Mouse (Mus musculus) liver (tissue): ENCODE results near the gene Grik4.
"Not testable (repeated sequence)": the region's sequence is repeated elsewhere in the genome, so short reads cannot be mapped to it uniquely, and the experiment has no call there.

Experiments
- DNase-seq: peaks from one replicate; pipeline ENCODE4 v3.0.0-alpha.2; 2020; ENCODE audit warnings: mixed read lengths

Grik4 gene

GRCm38 (mm10) chr9:42943781-42944535 is at the start of gene Grik4:
Gene Grik4 (minus strand): TSS chr9:42944493.
- peak; percentile 9 for DNase-seq

- DNase-seq = no peak
These were observed 49.4 kb upstream of the Grik4 start for GRCm38 (mm10) chr9:42993659-42994058.

GRCm38 (mm10) chr9:42987988-42988387 is 43.7 kb upstream of the Grik4 start:
- DNase-seq = no peak

GRCm38 (mm10) chr9:42968894-42969521 is 24.7 kb upstream of the Grik4 start:
- DNase-seq = no peak

GRCm38 (mm10) chr9:42967731-42968130 is 23.4 kb upstream of the Grik4 start:
- DNase-seq = no peak

- not testable (repeated sequence) for DNase-seq
These were observed 20.5 kb upstream of the Grik4 start for GRCm38 (mm10) chr9:42964809-42965208.

GRCm38 (mm10) chr9:42964366-42964765 is 20.1 kb upstream of the Grik4 start:
- DNase-seq = no peak

- no peak for DNase-seq
These were observed 18.2 kb upstream of the Grik4 start for GRCm38 (mm10) chr9:42962506-42962905.

- no peak for DNase-seq
These were observed 14.1 kb upstream of the Grik4 start for GRCm38 (mm10) chr9:42958401-42958800.

GRCm38 (mm10) chr9:42948381-42948780 is 4.1 kb upstream of the Grik4 start:
- no peak for DNase-seq

GRCm38 (mm10) chr9:42945174-42945573 is 881 bp upstream of the Grik4 start:
- no peak for DNase-seq

GRCm38 (mm10) chr9:42944536-42945006 is 278 bp upstream of the Grik4 start:
- peak; percentile 81 for DNase-seq

GRCm38 (mm10) chr9:42943057-42943529 is 1.2 kb downstream of the Grik4 start:
- no peak for DNase-seq

- DNase-seq = no peak
These were observed 2.1 kb downstream of the Grik4 start for GRCm38 (mm10) chr9:42942148-42942547.

- DNase-seq = no peak
These were observed 12.1 kb downstream of the Grik4 start for GRCm38 (mm10) chr9:42932146-42932545.

GRCm38 (mm10) chr9:42927498-42927897 is 16.8 kb downstream of the Grik4 start:
- no peak for DNase-seq

GRCm38 (mm10) chr9:42926564-42926963 is 17.7 kb downstream of the Grik4 start:
- no peak for DNase-seq

GRCm38 (mm10) chr9:42921830-42922229 is 22.5 kb downstream of the Grik4 start:
- no peak for DNase-seq

- no peak for DNase-seq
These were observed 24.1 kb downstream of the Grik4 start for GRCm38 (mm10) chr9:42920190-42920589.

- DNase-seq = no peak
These were observed 26.4 kb downstream of the Grik4 start for GRCm38 (mm10) chr9:42917911-42918310.

GRCm38 (mm10) chr9:42913201-42913600 is 31.1 kb downstream of the Grik4 start:
- no peak for DNase-seq

- peak; percentile 30 for DNase-seq
These were observed 35.5 kb downstream of the Grik4 start for GRCm38 (mm10) chr9:42908657-42909313.

- DNase-seq = no peak
These were observed 37.3 kb downstream of the Grik4 start for GRCm38 (mm10) chr9:42906995-42907394.
